Mouse (Mus musculus) forebrain, embryonic 12.5 days (tissue): ENCODE measurements around the gene Dcakd. TPM values are rescaled to one million over a fixed set of nuclear protein-coding genes. Genes with fewer than 3 reads are reported as not detected.
A peak's percentile ranks its signal among the peaks of the same experiment; 100 is the strongest.

Source experiments
- ATAC-seq: fragments of 200-750 bp; cut with Nextera tagmentation; 2 replicates; pipeline ENCODE4 v1.8.0; 2017; ENCODE audit warnings: moderate TSS enrichment; ENCODE audit not compliant: low FRiP score
- H3K27ac ChIP-seq: fragments of 300-500 bp; sonication (generic); 2 replicates; pipeline ENCODE4 v1.5.1; 2016; ENCODE audit warnings: mild to moderate bottlenecking
- H3K27me3 ChIP-seq: fragments of 300-500 bp; sonication (generic); 2 replicates; pipeline ENCODE4 v1.6.1; 2016; ENCODE audit warnings: mild to moderate bottlenecking
- H3K36me3 ChIP-seq: fragments of 300-500 bp; sonication (generic); replicated peaks from 2 replicates; pipeline ENCODE4 v1.6.1; 2016; ENCODE audit warnings: mild to moderate bottlenecking
- H3K4me1 ChIP-seq: fragments of 300-500 bp; sonication (generic); 2 replicates; pipeline ENCODE4 v1.6.1; 2016
- H3K4me2 ChIP-seq: fragments of 300-500 bp; sonication (generic); 2 replicates; pipeline ENCODE4 v1.6.1; 2016; ENCODE audit warnings: mild to moderate bottlenecking, moderate library complexity
- H3K4me3 ChIP-seq: fragments of 300-500 bp; sonication (generic); replicated peaks from 2 replicates; pipeline ENCODE4 v1.5.1; 2016; ENCODE audit warnings: mild to moderate bottlenecking
- H3K9ac ChIP-seq: fragments of 300-500 bp; sonication (generic); 2 replicates; pipeline ENCODE4 v1.6.1; 2016; ENCODE audit warnings: mild to moderate bottlenecking
- H3K9me3 ChIP-seq: fragments of 300-500 bp; sonication (generic); 2 replicates; pipeline ENCODE4 v1.6.1; 2016
- WGBS: fragments of 180-500 bp; shearing (Covaris S2); methylation state at CpG from one replicate; pipeline ENCODE4 v1.1.7; 2016; 5-methylcytosine and 5-hydroxymethylcytosine counted together
- polyA plus RNA-seq: library from polyadenylated mRNA; unstranded; fragments of >200 nt; fragmentation: Nextera tagmentation; extraction: Ambion mirVana; gene quantifications from 2 replicates; pipeline ENCODE4 v1.2.1, GENCODE M21; 2016

The Dcakd gene
- polyA plus RNA-seq, 1 experiment from 2014 or later, result 190 TPM

- H3K27ac ChIP-seq, result peak overlapping the region; percentile 94
- peak overlapping the region; percentile 81 for H3K4me2 ChIP-seq
- no peaks in the 10 kb centered on the region for H3K9me3 ChIP-seq
- peak overlapping the region; percentile 81 for H3K9ac ChIP-seq
- WGBS, result 50% methylated on average over 27 of the region's 27 CpGs
- H3K27me3 ChIP-seq, result no peaks in the 10 kb centered on the region
- ATAC-seq, result no peak
- H3K36me3 ChIP-seq, result peaks cover 24% of the 10 kb centered on the region
- peak overlapping the region; percentile 66 for H3K4me3 ChIP-seq
- H3K4me1 ChIP-seq, result peaks cover 18% of the 10 kb centered on the region
These were observed 12.0 kb downstream of the Dcakd start for GRCm38 (mm10) chr11:103015881-103016825.

DNA sequence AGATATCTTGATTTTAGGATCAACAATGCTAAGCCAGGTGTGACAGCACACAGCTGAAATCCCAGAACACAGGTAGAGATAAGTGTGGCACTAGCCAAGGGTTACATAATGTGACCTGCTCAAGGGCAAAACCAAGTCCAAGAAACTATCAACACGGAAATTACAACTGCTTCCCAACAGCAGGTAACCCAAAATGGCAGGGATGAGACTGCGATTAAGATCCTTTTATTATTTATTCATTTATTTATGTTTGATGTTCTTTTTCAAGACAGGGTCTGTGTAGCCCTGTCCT lies 17.0 kb downstream of the Dcakd start:
- 88% methylated on average over 2 of the region's 2 CpGs for WGBS
- no peaks in the 10 kb centered on the region for H3K9me3 ChIP-seq
- no peak overlapping the region for H3K9ac ChIP-seq
- no peak overlapping the region for H3K4me2 ChIP-seq
- ATAC-seq, result no peak
- no peak overlapping the region for H3K4me3 ChIP-seq
- H3K4me1 ChIP-seq, result peaks cover 28% of the 10 kb centered on the region
- no peak overlapping the region for H3K27ac ChIP-seq
- peaks cover 45% of the 10 kb centered on the region for H3K36me3 ChIP-seq
- H3K27me3 ChIP-seq, result no peaks in the 10 kb centered on the region

- WGBS, result 94% methylated on average over 13 of the region's 13 CpGs
- no peak overlapping the region for H3K4me2 ChIP-seq
- ATAC-seq, result no peak
- peaks cover 50% of the 10 kb centered on the region for H3K36me3 ChIP-seq
- H3K4me3 ChIP-seq, result no peak overlapping the region
- H3K4me1 ChIP-seq, result peaks cover 23% of the 10 kb centered on the region
- no peak overlapping the region for H3K9ac ChIP-seq
- no peaks in the 10 kb centered on the region for H3K9me3 ChIP-seq
- H3K27me3 ChIP-seq, result no peaks in the 10 kb centered on the region
- no peak overlapping the region for H3K27ac ChIP-seq
These were observed 17.5 kb downstream of the Dcakd start for GRCm38 (mm10) chr11:103010454-103011205.

- peaks cover 51% of the 10 kb centered on the region for H3K36me3 ChIP-seq
These were observed 18.9 kb downstream of the Dcakd start for GRCm38 (mm10) chr11:103009208-103009607.

GRCm38 (mm10) chr11:103008558-103008957 lies 19.6 kb downstream of the Dcakd start:
- Histone ChIP-seq H3K27ac (no peak overlapping the region), H3K9me3 (no peaks in the 10 kb centered on the region), H3K27me3 (no peaks in the 10 kb centered on the region), H3K4me3 (no peak overlapping the region), H3K4me1 (peaks cover 12% of the 10 kb centered on the region), H3K36me3 (peaks cover 51% of the 10 kb centered on the region), H3K4me2 (no peak overlapping the region), H3K9ac (no peak overlapping the region)
- WGBS, result 84% methylated on average over 7 of the region's 7 CpGs
- no peak for ATAC-seq

More at GRCm38 (mm10) chr11:103009208-103009607, 18.9 kb downstream of the Dcakd start:
- H3K27ac ChIP-seq, result no peak overlapping the region
- no peak overlapping the region for H3K4me3 ChIP-seq
- H3K9me3 ChIP-seq, result no peaks in the 10 kb centered on the region
- no peak overlapping the region for H3K4me2 ChIP-seq
- ATAC-seq, result no peak
- WGBS, result 92% methylated on average over 8 of the region's 8 CpGs
- no peak overlapping the region for H3K9ac ChIP-seq
- H3K27me3 ChIP-seq, result no peaks in the 10 kb centered on the region
- H3K4me1 ChIP-seq, result peaks cover 12% of the 10 kb centered on the region

DNA sequence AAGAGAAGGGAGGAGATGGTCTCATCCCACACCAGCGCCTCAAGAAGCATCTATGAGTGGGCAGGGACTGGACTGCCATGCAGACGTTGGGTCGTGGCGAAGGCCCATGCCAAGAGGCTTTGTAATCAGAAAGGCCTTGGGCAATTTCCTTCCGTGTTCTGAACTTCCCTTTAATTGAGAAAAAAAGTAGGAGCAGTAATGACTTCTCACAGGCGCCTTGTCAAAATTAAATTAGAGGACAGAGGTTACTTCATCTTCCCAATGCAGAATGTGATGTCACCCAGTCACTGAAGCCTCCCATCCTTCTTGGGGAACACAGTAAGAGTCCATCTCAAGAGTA lies 21.2 kb downstream of the Dcakd start:
- no peak overlapping the region for H3K9ac ChIP-seq
- no peak for ATAC-seq
- no peak overlapping the region for H3K27ac ChIP-seq
- H3K27me3 ChIP-seq, result no peaks in the 10 kb centered on the region
- H3K9me3 ChIP-seq, result no peaks in the 10 kb centered on the region
- H3K4me3 ChIP-seq, result no peak overlapping the region
- peaks cover 12% of the 10 kb centered on the region for H3K4me1 ChIP-seq
- WGBS, result 83% methylated on average over 6 of the region's 6 CpGs
- H3K4me2 ChIP-seq, result no peak overlapping the region
- peaks cover 36% of the 10 kb centered on the region for H3K36me3 ChIP-seq

GRCm38 (mm10) chr11:103006286-103007000 lies 21.7 kb downstream of the Dcakd start:
- Histone ChIP-seq H3K27me3 (no peaks in the 10 kb centered on the region), H3K4me2 (no peak overlapping the region), H3K4me3 (no peak overlapping the region), H3K27ac (no peak overlapping the region), H3K9ac (no peak overlapping the region), H3K4me1 (peaks cover 12% of the 10 kb centered on the region), H3K9me3 (no peaks in the 10 kb centered on the region), H3K36me3 (peaks cover 35% of the 10 kb centered on the region)
- WGBS, result 89% methylated on average over 7 of the region's 7 CpGs
- ATAC-seq, result no peak

DNA sequence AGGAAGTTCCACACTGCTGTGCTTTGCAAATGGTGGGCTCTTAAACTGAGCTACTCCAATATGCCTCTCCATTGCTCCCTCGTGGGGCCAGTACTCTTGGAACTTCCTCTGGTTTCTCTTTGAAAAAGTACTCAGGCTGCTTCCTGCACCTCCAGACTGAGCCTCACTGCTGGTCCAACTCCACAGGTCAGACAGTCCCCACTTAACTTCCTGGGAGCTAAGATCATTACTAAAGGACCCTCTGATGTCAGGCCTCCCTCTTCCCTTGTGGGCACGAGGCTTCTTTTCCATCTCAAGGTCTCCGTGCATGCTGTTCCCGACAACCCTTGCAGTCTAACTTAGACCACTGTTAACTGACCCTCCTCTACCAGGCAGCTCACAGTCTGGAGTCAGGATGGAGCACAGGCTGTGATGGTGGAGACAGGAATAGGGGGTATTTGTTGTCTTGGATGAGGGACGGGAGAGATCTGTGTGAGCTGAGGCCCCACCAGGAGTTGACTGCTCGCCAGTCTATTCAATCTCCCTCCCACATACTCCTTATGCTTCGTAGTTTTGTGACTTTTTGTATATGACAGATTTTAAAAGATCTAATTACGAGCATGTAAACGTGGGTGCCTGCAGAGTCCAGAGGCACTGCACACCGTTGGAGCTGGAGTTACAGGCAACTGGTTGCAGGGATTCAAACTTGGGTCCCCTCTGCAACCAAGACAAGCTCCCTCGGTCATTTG lies 22.7 kb downstream of the Dcakd start:
- no peak overlapping the region for H3K4me3 ChIP-seq
- no peaks in the 10 kb centered on the region for H3K9me3 ChIP-seq
- H3K4me2 ChIP-seq, result no peak overlapping the region
- 89% methylated on average over 11 of the region's 11 CpGs for WGBS
- no peaks in the 10 kb centered on the region for H3K27me3 ChIP-seq
- H3K27ac ChIP-seq, result no peak overlapping the region
- ATAC-seq, result no peak
- no peak overlapping the region for H3K9ac ChIP-seq
- peaks cover 27% of the 10 kb centered on the region for H3K36me3 ChIP-seq
- peaks cover 19% of the 10 kb centered on the region for H3K4me1 ChIP-seq

DNA sequence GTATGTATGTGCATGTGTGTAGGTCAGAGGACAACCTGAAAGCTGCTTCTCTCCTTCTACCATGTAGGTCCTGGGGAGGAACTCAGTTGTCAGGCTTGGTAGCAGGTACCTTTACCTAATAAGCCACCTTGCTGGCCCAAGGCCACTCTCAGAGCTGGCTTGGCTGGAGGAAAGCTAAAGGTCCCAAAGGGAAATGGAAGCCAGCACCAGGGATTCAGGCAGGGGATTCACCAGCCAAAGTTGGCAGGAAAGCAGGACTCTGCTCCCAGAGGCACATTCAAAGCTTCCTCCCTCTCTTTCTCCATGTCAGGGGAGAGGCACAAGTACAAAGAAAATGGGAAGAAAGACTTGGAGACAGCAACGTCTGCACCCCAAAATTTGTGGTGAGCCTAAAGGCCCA lies 23.3 kb downstream of the Dcakd start:
- 100% methylated on average over 1 of the region's 1 CpGs for WGBS
- Histone ChIP-seq H3K36me3 (peaks cover 32% of the 10 kb centered on the region), H3K4me3 (no peak overlapping the region), H3K4me1 (peaks cover 19% of the 10 kb centered on the region), H3K27me3 (no peaks in the 10 kb centered on the region), H3K9me3 (no peaks in the 10 kb centered on the region), H3K4me2 (no peak overlapping the region), H3K9ac (no peak overlapping the region), H3K27ac (no peak overlapping the region)
- no peak for ATAC-seq

DNA sequence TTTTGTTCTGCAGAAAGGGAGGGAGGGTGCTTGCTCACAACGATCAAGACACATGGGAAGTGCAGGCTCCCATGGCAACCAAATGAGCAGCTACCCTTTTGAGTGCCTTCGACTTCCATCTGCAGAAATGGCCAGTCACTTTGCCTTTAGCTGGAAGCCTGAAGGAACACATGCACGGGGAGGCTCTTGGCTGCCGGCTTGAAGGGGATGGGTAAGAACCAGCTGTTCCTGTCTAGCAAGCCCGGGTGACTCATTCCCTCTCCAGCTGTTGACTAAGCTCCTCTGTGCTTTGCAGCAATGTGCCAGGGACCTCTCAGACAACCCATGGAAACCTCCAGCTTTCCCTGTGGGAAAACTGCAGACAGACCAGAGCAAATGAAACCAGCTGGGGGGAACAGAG lies 24.9 kb downstream of the Dcakd start:
- Histone ChIP-seq H3K4me3 (no peak overlapping the region), H3K36me3 (peaks cover 45% of the 10 kb centered on the region), H3K4me2 (no peak overlapping the region), H3K9ac (no peak overlapping the region), H3K27me3 (no peaks in the 10 kb centered on the region), H3K27ac (0 out of 2 replicates have a peak overlapping the region, but pooled peaks have one; percentile 21), H3K4me1 (peaks cover 27% of the 10 kb centered on the region), H3K9me3 (no peaks in the 10 kb centered on the region)
- ATAC-seq, result no peak
- WGBS, result 64% methylated on average over 5 of the region's 5 CpGs

DNA sequence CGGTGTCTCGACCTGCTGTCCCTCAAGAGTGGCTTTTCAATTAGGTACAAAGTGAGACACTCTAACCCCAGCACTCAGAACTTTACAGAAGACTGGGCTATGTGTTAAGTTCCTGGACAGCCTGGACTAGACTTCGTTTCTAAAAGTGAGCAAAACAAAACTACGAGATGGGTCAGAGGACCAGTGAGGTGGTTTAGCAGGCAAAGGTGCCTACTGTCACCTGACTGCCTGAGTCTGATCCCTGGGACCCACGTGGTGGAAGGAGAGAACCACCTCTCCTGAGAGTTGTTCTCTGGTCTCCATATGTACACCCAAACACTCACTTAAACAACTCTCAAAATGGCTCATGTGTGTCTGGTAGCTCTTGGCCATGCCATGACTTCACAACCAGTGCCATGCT lies 27.1 kb downstream of the Dcakd start:
- Histone ChIP-seq H3K4me2 (no peak overlapping the region), H3K4me3 (no peak overlapping the region), H3K27ac (no peak overlapping the region), H3K4me1 (peaks cover 18% of the 10 kb centered on the region), H3K36me3 (peaks cover 53% of the 10 kb centered on the region), H3K9ac (no peak overlapping the region), H3K27me3 (no peaks in the 10 kb centered on the region), H3K9me3 (no peaks in the 10 kb centered on the region)
- ATAC-seq, result no peak
- 87% methylated on average over 5 of the region's 5 CpGs for WGBS

- H3K9ac ChIP-seq, result no peak overlapping the region
- H3K27ac ChIP-seq, result no peak overlapping the region
- peaks cover 18% of the 10 kb centered on the region for H3K4me1 ChIP-seq
- peaks cover 58% of the 10 kb centered on the region for H3K36me3 ChIP-seq
- H3K27me3 ChIP-seq, result no peaks in the 10 kb centered on the region
- 88% methylated on average over 16 of the region's 16 CpGs for WGBS
- no peaks in the 10 kb centered on the region for H3K9me3 ChIP-seq
- no peak overlapping the region for H3K4me3 ChIP-seq
- ATAC-seq, result no peak
- H3K4me2 ChIP-seq, result no peak overlapping the region
These were observed 28.0 kb downstream of the Dcakd start for GRCm38 (mm10) chr11:103000111-103000510.
